Mouse (Mus musculus): Measurements from ENCODE around the gene Ankrd22. TPM values are rescaled to one million over a fixed set of nuclear protein-coding genes. Genes with fewer than 3 reads are reported as not detected.

Ankrd22 gene
- polyA plus RNA-seq, 1 experiment from 2014 or later, result 0.16 TPM

DNA sequence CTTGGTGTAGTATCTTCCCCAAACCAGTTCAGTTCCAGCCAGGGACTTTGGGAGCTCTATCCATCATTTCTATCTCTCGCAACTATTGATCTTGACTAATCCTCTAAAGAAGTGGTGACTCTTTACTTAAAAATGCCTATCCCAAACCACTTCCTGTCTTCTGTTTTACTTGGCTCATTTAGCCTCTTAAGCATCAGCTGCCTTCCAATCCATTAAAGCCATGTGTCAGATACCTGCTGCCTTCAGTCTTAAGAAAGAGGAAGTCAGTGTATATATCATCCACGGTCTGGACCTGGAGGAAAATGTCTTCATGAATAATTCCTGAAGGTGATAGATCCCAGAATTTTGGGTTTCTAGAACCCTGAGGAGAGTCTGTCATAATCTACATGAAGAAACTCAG lies 14.5 kb upstream of the Ankrd22 start:
- Histone ChIP-seq H3K4me2 (no peak overlapping the region), H3K4me3 (replicated peaks) (no peak overlapping the region), H3K4me1 (replicated peaks) (no peaks in the 10 kb centered on the region), H3K27ac (no peak overlapping the region), H3K36me3 (no peaks in the 10 kb centered on the region), H3K9ac (no peak overlapping the region), H3K27me3 (no peaks in the 10 kb centered on the region), H3K9me3 (replicated peaks) (no peaks in the 10 kb centered on the region)
- no peak for DNase-seq
- 39% methylated on average over 2 of the region's 2 CpGs for WGBS (ENCODE audit: insufficient replicate concordance)
- no peak for ATAC-seq (ENCODE audit: low read depth)

DNA sequence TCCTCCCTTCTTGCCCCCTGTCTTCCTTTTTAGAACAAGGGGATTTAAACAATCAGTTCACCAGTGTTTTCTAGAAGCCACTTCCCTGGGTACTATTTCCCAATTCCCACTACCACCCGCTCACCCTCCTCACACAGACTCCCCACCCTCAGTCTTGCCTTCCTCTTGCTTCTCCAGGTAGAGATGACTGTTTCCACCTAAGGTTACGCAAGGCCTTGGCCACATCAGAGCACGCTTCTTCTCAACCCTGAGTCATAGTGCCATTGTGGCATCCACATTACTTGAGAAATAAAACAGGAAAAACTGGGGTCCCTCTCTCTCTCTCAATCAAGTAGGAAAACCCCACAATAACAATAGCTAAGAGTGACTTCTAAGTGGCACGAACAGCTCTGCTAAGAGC lies 13.3 kb upstream of the Ankrd22 start:
- Histone ChIP-seq H3K4me1 (replicated peaks) (no peaks in the 10 kb centered on the region), H3K27ac (no peak overlapping the region), H3K9me3 (replicated peaks) (no peaks in the 10 kb centered on the region), H3K4me3 (replicated peaks) (no peak overlapping the region), H3K9ac (no peak overlapping the region), H3K4me2 (no peak overlapping the region), H3K36me3 (no peaks in the 10 kb centered on the region), H3K27me3 (no peaks in the 10 kb centered on the region)
- 67% methylated on average over 4 of the region's 4 CpGs for WGBS (ENCODE audit: insufficient replicate concordance)
- ATAC-seq (ENCODE audit: low read depth) (no peak), DNase-seq (no peak)

DNA sequence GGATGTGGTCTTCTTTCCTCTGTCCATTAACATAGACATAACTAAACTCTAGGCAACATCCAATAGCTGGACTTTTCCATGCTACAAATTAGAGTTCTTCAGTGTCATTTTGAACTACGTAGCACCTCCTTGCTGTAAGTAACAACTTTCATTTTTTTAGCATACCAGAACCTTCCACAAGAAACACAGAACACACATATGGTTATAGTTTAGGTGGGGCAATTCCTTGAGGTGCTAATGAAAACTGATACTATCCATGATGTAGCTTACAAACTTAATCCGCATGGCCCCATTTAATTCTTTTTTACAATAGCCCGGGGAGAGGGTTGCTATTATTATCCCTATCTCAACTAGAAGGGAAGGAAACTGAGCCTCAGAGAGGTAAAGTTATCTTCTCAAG lies 8.2 kb upstream of the Ankrd22 start:
- Histone ChIP-seq H3K27me3 (no peaks in the 10 kb centered on the region), H3K9ac (no peak overlapping the region), H3K4me1 (replicated peaks) (no peaks in the 10 kb centered on the region), H3K27ac (no peak overlapping the region), H3K9me3 (replicated peaks) (no peaks in the 10 kb centered on the region), H3K4me2 (no peak overlapping the region), H3K4me3 (replicated peaks) (no peak overlapping the region), H3K36me3 (no peaks in the 10 kb centered on the region)
- DNase-seq (no peak), ATAC-seq (ENCODE audit: low read depth) (no peak)
- 35% methylated on average over 3 of the region's 3 CpGs for WGBS (ENCODE audit: insufficient replicate concordance)

DNA sequence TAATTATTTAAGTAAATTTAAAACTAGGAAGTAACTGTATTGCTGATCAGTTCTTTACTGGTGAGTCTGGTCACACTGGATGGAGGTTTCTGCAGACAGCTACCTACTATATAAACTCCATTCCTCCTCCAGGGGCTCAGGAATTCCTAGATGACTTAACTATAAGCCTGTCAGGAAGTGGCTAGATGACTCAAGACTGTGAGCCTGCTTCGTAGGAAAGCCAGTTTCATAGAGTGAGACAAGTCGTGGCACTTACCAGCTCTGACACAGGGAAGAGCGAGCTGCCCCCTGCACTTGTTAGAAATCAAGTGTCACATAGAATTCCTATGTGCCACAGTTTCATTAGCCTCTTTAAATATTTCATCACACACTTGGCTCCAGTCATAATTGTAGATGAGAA lies 5.3 kb upstream of the Ankrd22 start:
- WGBS (ENCODE audit: insufficient replicate concordance), result 41% methylated on average over 3 of the region's 3 CpGs
- no peak overlapping the region for H3K9ac ChIP-seq

DNA sequence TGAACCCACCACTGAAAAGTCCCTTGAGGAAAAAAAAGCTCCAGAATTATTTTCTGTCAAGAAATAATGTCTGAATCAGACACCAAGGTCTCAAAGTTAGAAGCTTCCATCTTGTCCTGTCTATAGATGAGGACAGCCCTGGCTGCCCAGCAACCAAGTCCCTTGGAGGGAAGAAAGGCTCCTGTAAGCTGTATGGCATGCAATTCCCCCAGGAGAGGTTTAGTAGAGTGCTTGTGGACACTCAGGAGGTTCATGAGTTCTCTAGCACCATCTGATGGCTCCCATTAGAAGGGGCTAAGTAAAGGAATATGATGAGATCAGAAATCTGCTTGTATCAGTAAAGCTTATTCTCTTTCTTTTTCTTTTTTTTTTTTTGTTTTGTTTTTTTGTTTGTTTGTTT lies 3.3 kb upstream of the Ankrd22 start:
- ATAC-seq (ENCODE audit: low read depth) (no peak), DNase-seq (no peak)
- Histone ChIP-seq H3K9me3 (replicated peaks) (no peaks in the 10 kb centered on the region), H3K27me3 (no peaks in the 10 kb centered on the region), H3K36me3 (no peaks in the 10 kb centered on the region), H3K9ac (no peak overlapping the region), H3K4me2 (no peak overlapping the region), H3K27ac (no peak overlapping the region), H3K4me3 (replicated peaks) (no peak overlapping the region), H3K4me1 (replicated peaks) (no peaks in the 10 kb centered on the region)

More for the DNA sequence above, 5.3 kb upstream of the Ankrd22 start:
- H3K36me3 ChIP-seq, result no peaks in the 10 kb centered on the region
- H3K4me2 ChIP-seq, result no peak overlapping the region
- DNase-seq, result no peak
- H3K4me3 ChIP-seq (replicated peaks), result no peak overlapping the region
- no peaks in the 10 kb centered on the region for H3K27me3 ChIP-seq
- no peak overlapping the region for H3K27ac ChIP-seq
- H3K4me1 ChIP-seq (replicated peaks), result no peaks in the 10 kb centered on the region
- ATAC-seq (ENCODE audit: low read depth), result no peak
- no peaks in the 10 kb centered on the region for H3K9me3 ChIP-seq (replicated peaks)

DNA sequence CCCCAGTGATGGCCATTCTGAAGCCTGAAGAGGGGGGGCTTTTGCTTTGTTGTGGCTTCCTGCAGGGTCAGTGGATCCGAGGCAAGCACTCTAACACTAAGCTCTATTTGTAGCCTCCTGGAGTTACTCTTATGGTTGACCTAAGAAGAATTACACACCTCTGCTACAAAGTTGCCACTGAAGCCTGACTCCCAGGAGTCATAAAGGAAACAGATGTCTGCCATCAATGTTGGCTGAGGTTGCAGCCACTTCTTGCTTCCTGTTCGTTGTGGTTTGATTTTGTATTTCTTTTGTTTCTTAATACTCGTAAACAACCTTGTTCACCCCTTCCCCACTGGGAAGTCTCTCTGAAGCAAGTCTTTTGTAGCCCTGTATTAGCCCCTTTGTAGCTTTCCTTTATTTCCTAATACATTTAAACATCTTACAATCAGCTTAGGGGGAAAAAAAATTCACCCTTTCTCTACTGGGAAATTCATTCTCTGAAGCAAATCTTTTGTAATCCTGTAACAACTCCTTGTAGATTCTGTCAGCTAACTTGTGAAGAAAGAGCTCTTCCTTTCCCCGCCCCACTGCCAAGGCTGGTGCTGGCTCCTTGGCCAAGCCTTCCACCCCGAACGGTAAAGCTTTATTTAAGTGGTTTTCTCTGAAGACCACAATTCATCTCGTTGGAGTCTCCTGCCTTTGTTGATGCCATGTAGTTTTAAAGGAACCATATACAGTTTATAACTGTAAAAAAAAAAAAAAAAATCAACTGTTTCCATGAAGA lies 2.2 kb upstream of the Ankrd22 start:
- no peak overlapping the region for H3K9ac ChIP-seq
- H3K27me3 ChIP-seq, result no peaks in the 10 kb centered on the region
- no peaks in the 10 kb centered on the region for H3K4me1 ChIP-seq (replicated peaks)
- DNase-seq (no peak), ATAC-seq (ENCODE audit: low read depth) (no peak)
- no peak overlapping the region for H3K4me3 ChIP-seq (replicated peaks)
- H3K36me3 ChIP-seq, result no peaks in the 10 kb centered on the region
- H3K9me3 ChIP-seq (replicated peaks), result no peaks in the 10 kb centered on the region
- no peak overlapping the region for H3K4me2 ChIP-seq
- H3K27ac ChIP-seq, result no peak overlapping the region
- WGBS (ENCODE audit: insufficient replicate concordance), result 19% methylated on average over 7 of the region's 7 CpGs

DNA sequence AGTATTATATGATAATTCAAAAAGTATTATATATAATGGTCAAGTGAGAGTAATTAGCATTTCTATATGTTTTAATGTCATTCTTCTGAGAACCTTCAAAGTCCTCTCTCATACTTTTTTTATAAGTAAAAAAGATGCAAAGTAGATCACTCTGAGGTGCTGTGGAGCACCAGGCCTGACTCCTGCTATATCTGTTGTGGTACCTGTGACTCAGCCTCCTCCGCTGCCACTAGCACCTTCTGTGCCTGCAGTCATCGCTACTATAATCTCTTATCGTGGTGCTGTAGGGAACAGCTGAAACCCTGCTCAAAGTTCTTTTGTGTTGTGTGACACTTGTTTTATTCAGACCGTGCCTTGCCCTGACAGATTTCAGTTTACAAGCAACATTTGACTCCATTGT lies 533 bp upstream of the Ankrd22 start:
- Histone ChIP-seq H3K4me3 (replicated peaks) (no peak overlapping the region), H3K4me2 (no peak overlapping the region), H3K4me1 (replicated peaks) (no peaks in the 10 kb centered on the region), H3K36me3 (no peaks in the 10 kb centered on the region), H3K9ac (no peak overlapping the region), H3K9me3 (replicated peaks) (no peaks in the 10 kb centered on the region), H3K27me3 (no peaks in the 10 kb centered on the region), H3K27ac (no peak overlapping the region)
- WGBS (ENCODE audit: insufficient replicate concordance), result 73% methylated on average over 4 of the region's 4 CpGs
- ATAC-seq (ENCODE audit: low read depth), result no peak
- no peak for DNase-seq

DNA sequence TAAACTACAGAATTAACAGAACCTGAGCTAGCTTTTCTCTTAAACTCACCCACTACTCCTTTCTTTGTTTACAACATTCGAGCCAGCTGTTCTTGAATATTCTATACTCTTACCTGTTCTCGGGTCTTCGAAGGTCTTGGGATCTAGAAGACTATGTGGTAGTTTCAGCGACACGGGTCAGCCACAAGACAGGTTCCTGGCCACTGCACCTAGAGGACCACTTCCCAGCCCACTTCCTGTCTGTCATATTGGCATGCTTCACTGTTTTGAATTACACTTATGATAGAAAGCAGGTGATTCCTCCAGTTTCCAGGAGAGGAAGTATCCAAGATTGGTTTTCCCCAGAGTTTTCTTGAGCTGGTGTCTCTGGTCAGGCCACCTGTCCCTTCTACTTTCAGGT lies 3.2 kb downstream of the Ankrd22 start:
- Histone ChIP-seq H3K4me3 (replicated peaks) (no peak overlapping the region), H3K4me1 (replicated peaks) (no peaks in the 10 kb centered on the region), H3K27ac (no peak overlapping the region), H3K36me3 (no peaks in the 10 kb centered on the region), H3K9ac (no peak overlapping the region), H3K9me3 (replicated peaks) (no peaks in the 10 kb centered on the region), H3K4me2 (no peak overlapping the region), H3K27me3 (no peaks in the 10 kb centered on the region)
- no peak for ATAC-seq (ENCODE audit: low read depth)
- 54% methylated on average over 5 of the region's 5 CpGs for WGBS (ENCODE audit: insufficient replicate concordance)
- no peak for DNase-seq

DNA sequence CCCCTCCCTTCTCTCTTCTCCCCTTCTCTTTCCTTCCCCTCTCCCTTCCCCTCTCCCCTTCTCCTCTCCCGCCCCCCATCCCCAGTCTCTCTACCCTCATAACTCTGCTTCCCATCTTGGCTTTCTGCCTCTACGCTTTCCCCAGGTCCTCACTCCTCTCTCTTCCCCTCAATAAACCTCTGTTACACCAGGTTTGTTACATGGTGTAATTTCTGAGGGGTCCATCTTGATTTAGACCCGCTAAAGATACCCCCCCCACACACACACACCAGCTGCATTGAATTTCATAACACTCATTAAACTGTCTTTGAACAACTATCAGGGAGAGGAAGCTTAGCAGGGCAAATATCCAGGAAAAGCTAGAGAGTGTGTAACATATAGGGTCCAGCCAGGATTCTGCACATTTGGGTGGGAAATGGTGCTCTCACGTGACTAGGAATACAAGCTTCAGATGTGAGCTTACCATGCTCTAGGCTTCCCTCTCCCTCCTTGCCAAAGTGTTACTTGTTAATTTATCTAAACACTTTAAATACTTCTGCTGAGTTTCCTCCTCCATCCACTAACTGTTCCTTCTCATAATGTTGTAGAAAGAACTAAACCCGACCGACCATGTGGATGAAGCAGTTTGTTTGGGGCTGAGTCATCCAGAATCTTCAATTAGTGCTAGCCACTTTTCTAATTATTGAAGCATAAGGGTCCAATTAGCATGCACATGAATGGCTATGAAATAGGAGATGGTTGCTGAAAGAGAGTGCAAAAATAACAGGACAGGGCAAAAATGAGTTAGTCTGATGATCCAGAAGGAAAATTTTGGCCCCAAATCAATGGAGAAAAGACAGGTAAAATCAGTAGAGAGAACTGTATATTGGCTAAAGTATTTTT lies 12.3 kb downstream of the Ankrd22 start:
- DNase-seq (no peak), ATAC-seq (ENCODE audit: low read depth) (no peak)

DNA sequence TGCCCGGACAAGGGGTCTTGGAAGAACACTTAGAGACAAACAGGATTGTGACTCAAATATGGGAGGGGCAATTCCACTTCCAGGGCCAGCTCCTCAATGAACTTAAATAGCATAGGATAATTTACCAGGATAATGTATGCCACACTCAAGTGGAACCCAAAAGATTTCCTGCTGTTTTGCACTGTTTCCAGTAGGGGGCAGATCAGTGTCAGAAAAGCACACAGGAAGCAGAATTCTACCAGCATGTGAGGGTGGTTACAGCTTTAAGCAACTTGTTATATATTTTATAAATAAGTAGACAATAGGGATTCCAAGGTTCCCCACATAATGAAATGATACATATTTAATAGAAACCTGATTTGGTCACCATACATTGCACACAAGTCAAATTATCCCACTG lies 13.9 kb downstream of the Ankrd22 start:
- 59% methylated on average over 1 of the region's 1 CpGs for WGBS (ENCODE audit: insufficient replicate concordance)
- H3K9me3 ChIP-seq (replicated peaks), result no peaks in the 10 kb centered on the region
- ATAC-seq (ENCODE audit: low read depth), result no peak
- DNase-seq, result no peak
- H3K4me2 ChIP-seq, result no peak overlapping the region
- no peak overlapping the region for H3K9ac ChIP-seq
- no peak overlapping the region for H3K4me3 ChIP-seq (replicated peaks)
- no peaks in the 10 kb centered on the region for H3K27me3 ChIP-seq
- no peak overlapping the region for H3K27ac ChIP-seq
- no peaks in the 10 kb centered on the region for H3K4me1 ChIP-seq (replicated peaks)
- H3K36me3 ChIP-seq, result no peaks in the 10 kb centered on the region

More for the DNA sequence above, 12.3 kb downstream of the Ankrd22 start:
- Histone ChIP-seq H3K4me3 (replicated peaks) (no peak overlapping the region), H3K4me1 (replicated peaks) (no peaks in the 10 kb centered on the region), H3K4me2 (no peak overlapping the region), H3K36me3 (no peaks in the 10 kb centered on the region), H3K27ac (no peak overlapping the region), H3K9ac (no peak overlapping the region), H3K27me3 (no peaks in the 10 kb centered on the region), H3K9me3 (replicated peaks) (no peaks in the 10 kb centered on the region)
- WGBS (ENCODE audit: insufficient replicate concordance), result 53% methylated on average over 6 of the region's 6 CpGs

DNA sequence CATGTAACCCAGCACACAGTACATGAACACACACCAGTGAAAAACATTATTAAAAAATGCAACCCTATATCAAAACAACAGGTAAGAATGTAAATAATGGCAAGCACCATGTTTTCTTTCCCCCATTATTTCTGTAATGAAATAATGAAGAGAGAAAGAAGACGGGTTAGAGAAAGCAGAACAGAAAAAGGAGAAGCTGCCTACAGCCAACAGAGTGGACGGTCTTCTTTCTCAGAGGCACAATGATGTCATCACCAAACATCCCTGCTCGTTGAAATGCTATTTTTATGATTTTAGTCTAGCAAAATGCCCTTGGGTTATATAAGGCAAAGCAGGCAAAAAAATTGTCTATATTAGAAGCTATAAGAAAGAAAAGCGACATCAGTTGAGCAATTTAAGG lies 17.4 kb downstream of the Ankrd22 start:
- ATAC-seq (ENCODE audit: low read depth) (no peak), DNase-seq (no peak)
- H3K9me3 ChIP-seq (replicated peaks), result no peaks in the 10 kb centered on the region
- H3K4me3 ChIP-seq (replicated peaks), result no peak overlapping the region
- H3K4me2 ChIP-seq, result no peak overlapping the region
- no peaks in the 10 kb centered on the region for H3K4me1 ChIP-seq (replicated peaks)
- H3K9ac ChIP-seq, result no peak overlapping the region
- WGBS (ENCODE audit: insufficient replicate concordance), result 35% methylated on average over 4 of the region's 4 CpGs
- H3K27me3 ChIP-seq, result no peaks in the 10 kb centered on the region
- no peaks in the 10 kb centered on the region for H3K36me3 ChIP-seq
- H3K27ac ChIP-seq, result no peak overlapping the region
